Mouse (Mus musculus) layer of hippocampus, adult 9-10 months (tissue): Measurements from ENCODE around the gene Dlgap4.
"Not testable (repeated sequence)": the region's sequence is repeated elsewhere in the genome, so short reads cannot be mapped to it uniquely, and the experiment has no call there.

ENCODE experiments used
- DNase-seq: peaks from one replicate; pipeline ENCODE4 v3.0.0; 2022; ENCODE audit warnings: low spot score

Gene Dlgap4

GRCm38 (mm10) chr2:156776907-156777306, 163.4 kb downstream of the Dlgap4 start:
- no peak for DNase-seq

GRCm38 (mm10) chr2:156777326-156778004, 164.0 kb downstream of the Dlgap4 start:
- DNase-seq: no peak

- no peak for DNase-seq
These were observed 165.1 kb downstream of the Dlgap4 start for GRCm38 (mm10) chr2:156778571-156778970.

GRCm38 (mm10) chr2:156779036-156779435, 165.5 kb downstream of the Dlgap4 start:
- no peak for DNase-seq

GRCm38 (mm10) chr2:156779488-156779887, 166.0 kb downstream of the Dlgap4 start:
- no peak for DNase-seq

GRCm38 (mm10) chr2:156780129-156780528, 166.6 kb downstream of the Dlgap4 start:
- no peak for DNase-seq

- no peak for DNase-seq
These were observed 167.2 kb downstream of the Dlgap4 start for GRCm38 (mm10) chr2:156780752-156781151.

- no peak for DNase-seq
These were observed 167.8 kb downstream of the Dlgap4 start for GRCm38 (mm10) chr2:156781281-156781680.

- no peak for DNase-seq
These were observed 168.5 kb downstream of the Dlgap4 start for GRCm38 (mm10) chr2:156781836-156782480.

GRCm38 (mm10) chr2:156782481-156783348, 169.2 kb downstream of the Dlgap4 start:
- DNase-seq: no peak

- no peak for DNase-seq
These were observed 169.8 kb downstream of the Dlgap4 start for GRCm38 (mm10) chr2:156783349-156783728.

- no peak for DNase-seq
These were observed 170.6 kb downstream of the Dlgap4 start for GRCm38 (mm10) chr2:156784016-156784585.

GRCm38 (mm10) chr2:156784891-156785290, 171.4 kb downstream of the Dlgap4 start:
- DNase-seq: no peak

- not testable (repeated sequence) for DNase-seq
These were observed 172.9 kb downstream of the Dlgap4 start for GRCm38 (mm10) chr2:156786369-156786768.

- no peak for DNase-seq
These were observed 173.7 kb downstream of the Dlgap4 start for GRCm38 (mm10) chr2:156787090-156787775.

GRCm38 (mm10) chr2:156787776-156788105, 174.2 kb downstream of the Dlgap4 start:
- DNase-seq: no peak

GRCm38 (mm10) chr2:156788836-156789235, 175.3 kb downstream of the Dlgap4 start:
- no peak for DNase-seq

- DNase-seq: no peak
These were observed 185.0 kb downstream of the Dlgap4 start for GRCm38 (mm10) chr2:156798516-156798915.

GRCm38 (mm10) chr2:156801045-156801444, 187.5 kb downstream of the Dlgap4 start:
- DNase-seq: no peak

GRCm38 (mm10) chr2:156802116-156802515, 188.6 kb downstream of the Dlgap4 start:
- DNase-seq: not testable (repeated sequence)

GRCm38 (mm10) chr2:156803698-156804372, 190.3 kb downstream of the Dlgap4 start:
- no peak for DNase-seq
